Mouse (Mus musculus) neutrophil, adult 5-6 weeks (primary cell): ENCODE measurements around the gene Mansc4. TPM values are rescaled to one million over a fixed set of nuclear protein-coding genes. Genes with fewer than 3 reads are reported as not detected.

Source experiments
- ATAC-seq: fragments of 151-379, 151-347 bp; 2 replicates; pipeline ENCODE4 v1.8.0; 2017; ENCODE audit warnings: mild to moderate bottlenecking, moderate TSS enrichment; ENCODE audit not compliant: insufficient number of reproducible peaks, poor library complexity, low FRiP score, severe bottlenecking; ENCODE audit errors: extremely low read depth
- total RNA-seq: library from RNA; stranded (forward); fragments of 200-1000 nt; gene quantifications from 2 replicates; pipeline ENCODE4 v1.2.3, GENCODE M21; 2017

The Mansc4 gene
- total RNA-seq, 1 experiment from 2014 or later = not detected

DNA sequence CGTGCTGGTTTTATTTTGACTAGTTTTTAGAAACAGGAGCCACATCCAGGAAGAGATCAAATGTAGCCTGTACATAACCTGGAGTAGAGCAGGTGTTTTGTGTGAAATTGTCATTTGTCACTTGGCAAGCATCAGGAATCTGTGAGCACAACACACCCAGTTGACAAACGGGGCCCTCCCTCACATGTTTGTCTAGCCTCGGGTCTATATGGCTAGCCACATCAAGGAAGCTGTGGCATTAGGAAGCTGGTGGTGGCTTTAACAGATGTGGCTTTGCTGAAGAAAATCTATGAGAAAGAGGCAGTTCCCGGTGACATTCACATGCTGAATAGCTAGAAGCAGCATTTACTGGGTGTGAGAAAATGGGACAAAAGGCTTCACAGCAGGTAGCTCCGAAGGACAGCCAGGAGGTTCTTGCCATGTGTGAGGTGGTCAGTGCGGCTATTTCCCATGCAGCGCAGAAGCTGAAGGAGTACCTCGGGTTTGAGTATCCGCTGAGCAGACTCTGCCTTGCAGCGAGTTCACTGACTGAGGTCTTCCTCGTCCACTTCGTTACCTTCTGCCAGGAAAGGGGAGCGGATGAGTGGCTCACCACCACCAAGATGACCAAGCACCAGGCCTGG is 54.4 kb downstream of the Mansc4 start, which contains the start of gene Rep15:
Gene Rep15, plus strand, starts transcription at position 282 of the 623 bp plus-strand sequence.
- no peak for ATAC-seq

GRCm38 (mm10) chr6:147030096-147030885 is 56.5 kb downstream of the Mansc4 start:
- no peak for ATAC-seq

DNA sequence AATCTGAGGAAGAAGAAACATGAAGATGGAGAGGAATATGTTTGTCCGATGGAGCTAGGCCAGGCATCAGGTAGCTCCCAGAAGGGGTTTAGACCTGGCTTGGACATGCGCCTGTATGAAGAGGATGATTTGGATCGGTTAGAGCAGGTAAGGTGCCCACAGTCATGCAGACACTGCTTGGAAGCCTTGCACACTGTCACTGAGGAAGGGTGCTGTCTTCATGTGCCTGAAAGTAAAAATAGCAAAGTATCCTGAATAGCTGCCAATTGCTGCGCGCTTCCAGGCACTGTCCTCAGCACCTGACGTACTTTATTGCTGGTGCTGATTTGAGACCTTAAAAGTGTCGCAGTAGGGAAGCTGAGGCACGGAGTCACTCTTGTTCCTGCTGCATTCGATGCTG is 57.2 kb downstream of the Mansc4 start:
- no peak for ATAC-seq

GRCm38 (mm10) chr6:147028396-147028795 is 58.4 kb downstream of the Mansc4 start:
- no peak for ATAC-seq

Other genes with a start within 250 kb of the Mansc4 start
- gene Smco2, start 236.9 kb downstream of the Mansc4 start, total RNA-seq = not detected in 2 replicates
- 4.5 and 4.9 TPM in 2 replicates for gene Ppfibp1, start 198.5 kb downstream of the Mansc4 start, total RNA-seq
- not detected in 2 replicates for gene 1700034J05Rik, start 132.6 kb downstream of the Mansc4 start, total RNA-seq
- 0.49 and 0.70 TPM in 2 replicates for gene Rep15, start 54.4 kb downstream of the Mansc4 start, total RNA-seq
- 40.4 and 46.9 TPM in 2 replicates for gene Mrps35, start 44.3 kb downstream of the Mansc4 start, total RNA-seq
- 14.9 and 18.0 TPM in 2 replicates for gene Klhl42, start 4.3 kb upstream of the Mansc4 start, total RNA-seq
- not detected in 2 replicates for gene Pthlh, start 177.2 kb upstream of the Mansc4 start, total RNA-seq